Mouse (Mus musculus) heart, adult 2 months (tissue): ENCODE measurements around the gene H2-Ke6. TPM values are rescaled to one million over a fixed set of nuclear protein-coding genes. Genes with fewer than 3 reads are reported as not detected.

Source experiments
- DNase-seq, 2 experiments: peaks; one replicate each; pipeline ENCODE4 v3.0.0; 2021
- H3K27ac ChIP-seq: fragments of 200-600 bp; 2 replicates; pipeline ENCODE4 v1.8.1; 2022
- H3K27me3 ChIP-seq: fragments of 200-500 bp; 2 replicates; pipeline ENCODE4 v1.6.1; 2012; ENCODE audit warnings: mild to moderate bottlenecking, low read length, inconsistent platforms, mixed read lengths; ENCODE audit not compliant: control insufficient read depth, insufficient read depth
- H3K36me3 ChIP-seq: fragments of 200-500 bp; 2 replicates; pipeline ENCODE4 v1.6.1; 2012; ENCODE audit warnings: low read length, inconsistent platforms; ENCODE audit not compliant: control insufficient read depth, insufficient read depth
- H3K4me1 ChIP-seq: fragments of 200-500 bp; 2 replicates; pipeline ENCODE4 v1.6.1; 2011; ENCODE audit warnings: low read length; ENCODE audit not compliant: control insufficient read depth, insufficient read depth
- H3K4me3 ChIP-seq: fragments of 200-600 bp; 2 replicates; pipeline ENCODE4 v1.8.1; 2022
- H3K79me2 ChIP-seq: fragments of 200-500 bp; replicated peaks from 2 replicates; pipeline ENCODE4 v1.6.1; 2012; ENCODE audit warnings: mild to moderate bottlenecking, inconsistent platforms, low read length, moderate library complexity, mixed read lengths; ENCODE audit not compliant: control insufficient read depth, insufficient read depth
- H3K9ac ChIP-seq: fragments of 200-500 bp; 2 replicates; pipeline ENCODE4 v1.6.1; 2012; ENCODE audit warnings: low read depth, mild to moderate bottlenecking, control low read depth, inconsistent platforms, low read length, mixed read lengths
- CTCF ChIP-seq: fragments of 200-600 bp; IDR thresholded peaks from 2 replicates; pipeline ENCODE4 v1.8.1; 2022; ENCODE audit warnings: antibody characterized with exemption, mild to moderate bottlenecking, moderate library complexity
- EP300 ChIP-seq: fragments of 200-500 bp; IDR thresholded peaks from 2 replicates; pipeline ENCODE4 v1.6.1; 2011; ENCODE audit warnings: low read depth, low read length, control low read depth; ENCODE audit not compliant: insufficient read depth
- POLR2A ChIP-seq: fragments of 200-500 bp; IDR thresholded peaks from 2 replicates; pipeline ENCODE4 v1.6.1; 2011; ENCODE audit warnings: mild to moderate bottlenecking, low read depth, low read length, control low read depth; ENCODE audit not compliant: insufficient read depth
- WGBS: fragments of 180-500 bp; shearing (Covaris S2); methylation state at CpG from one replicate; pipeline ENCODE4 v1.1.7; 2018; 5-methylcytosine and 5-hydroxymethylcytosine counted together
- intact Hi-C: fragments of 180-260 bp; cut with DNase I; formaldehyde crosslinking; loops from one replicate; pipeline ENCODE4 v1.15.1; 2025
- long read RNA-seq: library from polyadenylated mRNA; stranded (forward); transcript quantifications from one replicate; pipeline ENCODE4 v2.0.0, GENCODE M21; 2021
- polyA plus RNA-seq: library from polyadenylated mRNA; depleted of rRNA; stranded (reverse); fragments of >200 nt; gene quantifications from 2 replicates; pipeline ENCODE4 v1.2.3, GENCODE M21; 2012; rRNA removed
- total RNA-seq, 2 experiments: library from RNA; stranded (reverse); gene quantifications; 2 replicates each; pipeline ENCODE4 v1.2.3; 2021

Gene H2-Ke6
- 100 to 1,000 TPM; 112 to 138 TPM for total RNA-seq
- 87.0 and 91.6 TPM in 2 replicates for polyA plus RNA-seq
- long read RNA-seq, transcript H2-Ke6-201 (9 exons, 965 nt) = major isoform, 53 of 73 reads
- long read RNA-seq, partial matches to known transcripts = 4 of 73 reads
- long read RNA-seq, other reads (novel, unspliced or antisense) = 12 of 73 reads

DNA sequence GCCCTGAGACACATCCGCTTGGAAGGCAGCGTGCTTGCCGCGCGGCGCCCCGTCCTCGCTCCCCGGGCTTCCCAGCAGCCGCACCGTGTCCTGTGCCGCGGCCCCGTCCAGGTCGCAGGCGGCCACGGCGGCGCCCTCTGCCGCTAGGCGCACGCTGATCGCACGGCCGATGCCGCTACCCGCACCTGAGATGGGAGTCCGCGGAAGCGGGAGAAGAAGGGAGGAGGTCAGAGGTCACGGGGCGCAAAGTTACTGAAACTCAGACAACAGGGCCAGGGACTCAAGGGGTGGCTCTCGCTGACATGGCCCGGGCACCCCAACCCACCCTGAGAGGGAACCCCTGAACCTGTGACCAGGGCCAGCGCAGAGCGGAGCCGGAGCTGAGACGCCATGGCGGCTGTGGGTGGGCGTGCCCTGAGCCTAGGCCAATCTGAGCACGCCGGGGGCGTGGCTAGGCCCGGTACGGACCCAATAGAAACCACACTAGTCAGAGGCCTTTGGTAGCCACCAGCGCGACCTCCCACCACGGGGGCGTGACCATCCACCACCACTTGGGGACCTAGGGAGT is at the start of gene H2-Ke6:
H2-Ke6 (minus strand) TSS at position 405 of the 568 bp plus-strand sequence.
- Histone ChIP-seq H3K27ac (peak within 1 kb of the TSS; percentile 80), H3K79me2 (0 out of 2 replicates have a peak, but pooled peaks cover 2% of the 10 kb centered on the region), H3K4me3 (peak within 1 kb of the TSS; percentile 78), H3K27me3 (no peaks in the 10 kb centered on the region), H3K9ac (peak within 1 kb of the TSS; percentile 82), H3K4me1 (peaks cover 15% of the 10 kb centered on the region), H3K36me3 (peaks cover 2% of the 10 kb centered on the region; the same call in 1 of the 2 replicates)
- peak; percentile 93 to 95 for DNase-seq
- intact Hi-C loops = loop anchor here (2.0 kb wide), 1 partner anchor 73 kb away; the partner anchor contains the start of gene Vps52
- WGBS = under 1% methylated on average over 46 of the region's 49 CpGs
- TF ChIP-seq CTCF (peak; percentile 49), POLR2A (peak; percentile 85), EP300 (0 out of 2 replicates have a peak, but pooled peaks have one; percentile 29)

GRCm38 (mm10) chr17:34077549-34077948 is 49.7 kb upstream of the H2-Ke6 start:
- WGBS = under 1% methylated on average over 9 of the region's 9 CpGs

DNA sequence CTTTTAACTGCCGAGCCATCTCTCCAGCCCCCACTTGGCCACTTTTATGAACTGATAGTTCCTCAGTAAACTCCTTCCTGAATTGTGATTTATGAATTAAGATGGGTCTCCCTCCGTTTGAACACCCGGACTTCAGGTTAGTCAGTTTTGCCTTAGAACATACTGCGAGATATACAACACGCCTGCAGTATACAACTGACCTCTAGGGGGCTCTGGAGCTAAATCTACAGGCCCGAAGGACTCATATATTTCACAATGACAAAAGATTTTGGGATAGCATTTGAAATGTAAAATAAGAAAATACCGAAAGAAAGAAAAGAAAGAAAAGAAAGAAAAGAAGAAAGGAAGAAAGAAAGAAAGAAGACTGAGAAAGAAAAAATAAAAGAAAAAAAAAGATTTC is 47.4 kb upstream of the H2-Ke6 start:
- intact Hi-C loops = loop anchor here (10.0 kb wide), 1 partner anchor 160 kb away; the partner anchor contains the start of gene H2-Ob

More at GRCm38 (mm10) chr17:34077549-34077948, 49.7 kb upstream of the H2-Ke6 start:
- Histone ChIP-seq H3K4me3 (no peak overlapping the region), H3K36me3 (no peaks in the 10 kb centered on the region), H3K9ac (no peak overlapping the region), H3K79me2 (no peaks in the 10 kb centered on the region), H3K27ac (no peak overlapping the region), H3K27me3 (no peaks in the 10 kb centered on the region; the same call in 1 of the 2 replicates), H3K4me1 (no peaks in the 10 kb centered on the region)
- intact Hi-C loops = loop anchor here (2.0 to 10.0 kb wide), 2 partner anchors 93 to 157 kb away; partner anchors contain the start of gene H2-Ob
- DNase-seq = peak; percentile 47 to 59
- TF ChIP-seq EP300 (no peak), CTCF (peak; percentile 87)

GRCm38 (mm10) chr17:34072091-34072490 is 44.2 kb upstream of the H2-Ke6 start:
- H3K27ac ChIP-seq = no peak overlapping the region
- H3K27me3 ChIP-seq = no peaks in the 10 kb centered on the region; the same call in 1 of the 2 replicates
- no peak overlapping the region for H3K9ac ChIP-seq
- no peak for DNase-seq
- no peaks in the 10 kb centered on the region for H3K36me3 ChIP-seq
- H3K79me2 ChIP-seq = no peaks in the 10 kb centered on the region
- H3K4me3 ChIP-seq = no peak overlapping the region
- intact Hi-C loops = loop anchor here (10.0 kb wide), 1 partner anchor 163 kb away; the partner anchor contains the start of gene H2-Ob
- no peaks in the 10 kb centered on the region for H3K4me1 ChIP-seq
- 65% methylated on average over 5 of the region's 5 CpGs for WGBS
- TF ChIP-seq POLR2A = no peak
- TF ChIP-seq CTCF = no peak
- no peak for TF ChIP-seq EP300

More for the DNA sequence above, 47.4 kb upstream of the H2-Ke6 start:
- Histone ChIP-seq H3K4me3 (no peak overlapping the region), H3K36me3 (no peaks in the 10 kb centered on the region), H3K27me3 (no peaks in the 10 kb centered on the region; the same call in 1 of the 2 replicates), H3K27ac (no peak overlapping the region), H3K79me2 (no peaks in the 10 kb centered on the region), H3K4me1 (no peaks in the 10 kb centered on the region), H3K9ac (no peak overlapping the region)
- TF ChIP-seq CTCF = peak; percentile 93
- no peak for TF ChIP-seq POLR2A
- WGBS = 32% methylated on average over 7 of the region's 7 CpGs
- peak; percentile 50 to 72 for DNase-seq

GRCm38 (mm10) chr17:34068864-34069263 is 41.0 kb upstream of the H2-Ke6 start:
- WGBS = 49% methylated on average over 3 of the region's 3 CpGs

DNA sequence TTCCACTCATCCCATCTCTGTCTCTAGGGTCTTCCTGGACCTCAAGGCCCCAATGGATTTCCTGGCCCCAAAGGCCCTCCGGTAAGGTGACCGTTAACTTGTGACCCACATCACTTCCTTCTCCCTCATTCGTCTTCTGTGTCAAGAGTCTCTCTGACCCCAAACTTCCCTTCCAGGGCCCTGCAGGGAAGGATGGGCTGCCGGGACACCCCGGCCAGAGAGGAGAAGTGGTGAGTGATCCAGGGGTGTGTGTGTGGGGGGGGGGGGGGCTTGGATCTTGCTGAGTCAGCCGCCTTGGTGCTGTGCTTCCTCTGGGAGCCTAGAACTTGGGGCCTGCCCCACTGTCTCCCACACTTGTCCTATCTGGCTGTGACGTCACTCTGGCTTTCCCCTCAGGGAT is 29.4 kb upstream of the H2-Ke6 start:
- 58% methylated on average over 7 of the region's 7 CpGs for WGBS
- intact Hi-C loops = no loop called here
- H3K27ac ChIP-seq = no peak overlapping the region
- no peak overlapping the region for H3K4me3 ChIP-seq
- TF ChIP-seq EP300 (no peak), CTCF (no peak), POLR2A (no peak)
- H3K79me2 ChIP-seq = no peaks in the 10 kb centered on the region
- no peak for DNase-seq
- no peaks in the 10 kb centered on the region for H3K36me3 ChIP-seq
- no peak overlapping the region for H3K9ac ChIP-seq
- H3K4me1 ChIP-seq = no peaks in the 10 kb centered on the region
- no peaks in the 10 kb centered on the region for H3K27me3 ChIP-seq

More at GRCm38 (mm10) chr17:34068864-34069263, 41.0 kb upstream of the H2-Ke6 start:
- Histone ChIP-seq H3K27me3 (no peaks in the 10 kb centered on the region), H3K4me1 (no peaks in the 10 kb centered on the region), H3K4me3 (no peak overlapping the region), H3K36me3 (no peaks in the 10 kb centered on the region), H3K27ac (no peak overlapping the region), H3K9ac (no peak overlapping the region), H3K79me2 (no peaks in the 10 kb centered on the region)
- DNase-seq = no peak
- TF ChIP-seq CTCF (no peak), EP300 (no peak), POLR2A (no peak)
- intact Hi-C loops = no loop called here
